Mouse (Mus musculus): ENCODE measurements around the gene Sbk1.

Gene Sbk1

DNA sequence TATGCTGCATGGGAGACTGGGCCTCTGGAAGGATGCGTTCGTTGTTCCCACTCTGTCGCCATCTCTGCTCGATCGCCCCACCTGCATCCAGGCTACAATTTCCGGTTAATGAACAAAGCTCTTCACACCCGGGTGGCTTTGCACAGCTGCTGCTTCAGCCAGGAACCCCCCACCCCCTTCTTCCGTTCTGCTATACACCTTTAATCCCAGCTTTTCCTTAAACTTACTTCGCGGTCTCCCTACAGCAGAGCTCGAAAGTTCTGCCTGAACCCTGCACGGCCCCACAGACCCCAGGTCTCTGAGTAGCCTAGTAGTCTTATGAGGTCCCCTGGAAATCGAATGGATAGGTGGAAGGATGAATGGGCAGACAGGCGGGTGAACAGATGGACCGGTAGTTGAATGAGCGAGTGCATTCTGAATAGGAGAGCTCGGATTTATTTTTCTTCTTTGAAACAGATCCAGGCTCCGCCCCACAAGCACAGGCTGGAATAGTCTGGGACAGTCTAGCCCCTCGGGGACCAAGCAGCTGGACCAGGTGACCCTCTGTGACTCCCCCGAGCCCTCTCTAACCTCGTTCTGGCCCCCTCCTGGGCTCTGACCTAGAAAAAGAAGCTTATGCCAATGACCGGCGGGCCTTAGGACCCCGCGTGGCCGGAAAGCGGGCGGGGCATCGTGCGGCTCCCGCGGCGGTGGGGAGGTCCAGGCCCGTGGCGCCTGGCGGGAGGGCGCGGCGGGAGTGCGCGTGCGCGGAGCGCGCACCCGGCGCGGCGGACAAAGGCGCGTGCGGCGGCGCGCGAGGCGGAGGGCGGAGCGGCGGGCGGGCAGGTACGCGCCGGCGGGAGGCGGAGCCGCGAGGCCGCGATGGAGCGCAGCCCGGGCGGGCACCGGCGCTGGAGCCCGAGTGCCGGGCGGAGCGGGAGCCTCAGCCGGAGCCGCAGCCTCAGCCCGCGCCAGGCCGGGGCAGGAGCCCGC, at the start of gene Sbk1:
Sbk1 (plus strand) TSS at position 908 of the 972 bp plus-strand sequence.
- DNase-seq, result peak; percentile 93

- DNase-seq, result no peak
Observed at GRCm38 (mm10) chr7:126222753-126223152, 49.7 kb upstream of the Sbk1 start.

- no peak for DNase-seq
Observed at GRCm38 (mm10) chr7:126226136-126226535, 46.3 kb upstream of the Sbk1 start.

DNA sequence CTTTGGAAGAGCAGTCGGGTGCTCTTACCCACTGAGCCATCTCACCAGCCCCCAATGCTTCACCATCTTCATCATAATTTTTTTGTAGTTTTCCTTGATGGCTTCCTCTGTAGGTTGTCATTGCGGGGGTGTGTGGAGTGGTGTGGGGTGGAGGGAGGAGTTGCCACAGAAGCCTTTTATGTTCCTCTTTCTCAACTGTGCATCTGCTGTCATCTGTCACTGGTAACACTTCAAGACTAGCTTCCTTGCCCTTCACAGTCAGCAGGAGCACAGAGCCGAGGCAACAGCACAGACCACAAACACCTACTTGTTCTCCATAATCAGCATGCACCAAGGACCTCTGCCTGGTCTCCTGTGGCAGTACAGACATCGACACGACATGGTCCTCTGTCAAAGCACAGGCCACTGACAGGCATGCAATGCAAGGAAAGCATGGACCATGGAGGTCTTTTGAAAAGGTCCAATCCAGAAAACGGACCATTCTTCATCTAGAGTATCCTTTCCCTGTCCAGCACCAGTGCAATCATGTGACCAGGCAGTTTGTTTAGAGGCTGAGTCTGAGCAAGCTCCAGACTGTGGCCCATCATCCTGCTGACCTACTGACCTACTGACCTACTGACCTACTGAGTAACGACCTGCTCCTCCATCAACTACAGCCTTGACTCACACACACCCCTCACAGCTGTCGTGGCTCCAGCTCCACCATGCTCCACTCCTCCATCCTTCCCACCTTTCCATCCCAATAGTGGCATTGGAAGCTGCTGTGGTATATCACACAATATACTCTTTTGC, 41.9 kb upstream of the Sbk1 start:
- peak; percentile 35 for DNase-seq

- no peak for DNase-seq
Observed at GRCm38 (mm10) chr7:126232345-126233071, 39.9 kb upstream of the Sbk1 start.

- no peak for DNase-seq
Observed at GRCm38 (mm10) chr7:126234611-126235010, 37.8 kb upstream of the Sbk1 start.

DNA sequence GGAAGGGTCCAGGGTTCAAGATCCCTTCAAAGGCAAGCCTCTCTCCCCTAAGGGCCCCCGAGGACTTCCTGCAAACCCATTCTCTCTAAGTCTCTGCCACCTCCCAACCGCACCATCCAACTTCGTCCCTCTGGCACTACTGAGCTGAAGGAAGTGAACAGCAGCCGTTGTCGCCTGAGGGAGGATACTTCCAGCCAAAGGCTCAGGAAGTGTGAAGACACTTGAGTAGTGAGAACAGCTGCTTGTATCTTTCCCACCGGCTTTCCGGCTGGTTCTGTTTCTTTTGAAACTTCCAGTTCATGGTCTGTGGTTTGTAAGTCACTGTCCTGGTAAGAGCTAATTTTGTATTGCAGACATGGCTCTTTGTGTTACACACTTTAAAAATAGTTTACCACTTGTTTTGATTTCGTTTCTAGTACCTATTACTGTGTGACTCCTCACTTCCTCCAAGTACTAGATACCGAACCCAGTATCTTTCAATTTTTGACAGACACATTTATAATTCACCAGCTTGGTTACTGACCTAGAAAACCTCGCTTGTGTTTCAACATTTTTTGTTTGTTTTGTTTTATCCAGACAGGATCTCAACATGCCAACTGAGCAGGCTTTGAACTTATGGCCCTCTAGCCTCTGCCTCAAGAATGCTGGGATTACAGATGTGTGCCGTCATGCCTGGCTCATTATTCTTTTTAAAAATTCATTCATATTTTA, 36.2 kb upstream of the Sbk1 start:
- no peak for DNase-seq

DNA sequence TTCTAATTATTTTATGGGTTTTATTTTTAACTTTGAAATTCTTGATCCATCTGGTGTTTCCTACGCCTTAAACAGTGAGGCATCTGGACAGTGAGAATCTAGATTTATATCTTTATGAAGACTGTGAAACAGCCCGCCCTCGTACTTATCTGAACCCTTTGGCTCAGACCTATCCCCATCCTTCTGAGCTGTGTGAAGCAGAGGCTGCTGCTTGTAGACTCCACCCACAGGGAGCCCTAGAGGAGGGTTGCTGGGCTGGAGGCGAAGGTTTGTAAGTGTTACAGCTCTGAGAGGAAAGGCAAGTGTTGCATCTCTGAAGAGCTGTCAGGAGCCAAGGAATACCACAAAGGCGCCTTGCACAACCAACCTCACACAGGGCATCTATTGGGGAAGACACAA, 35.6 kb upstream of the Sbk1 start:
- DNase-seq, result no peak

DNA sequence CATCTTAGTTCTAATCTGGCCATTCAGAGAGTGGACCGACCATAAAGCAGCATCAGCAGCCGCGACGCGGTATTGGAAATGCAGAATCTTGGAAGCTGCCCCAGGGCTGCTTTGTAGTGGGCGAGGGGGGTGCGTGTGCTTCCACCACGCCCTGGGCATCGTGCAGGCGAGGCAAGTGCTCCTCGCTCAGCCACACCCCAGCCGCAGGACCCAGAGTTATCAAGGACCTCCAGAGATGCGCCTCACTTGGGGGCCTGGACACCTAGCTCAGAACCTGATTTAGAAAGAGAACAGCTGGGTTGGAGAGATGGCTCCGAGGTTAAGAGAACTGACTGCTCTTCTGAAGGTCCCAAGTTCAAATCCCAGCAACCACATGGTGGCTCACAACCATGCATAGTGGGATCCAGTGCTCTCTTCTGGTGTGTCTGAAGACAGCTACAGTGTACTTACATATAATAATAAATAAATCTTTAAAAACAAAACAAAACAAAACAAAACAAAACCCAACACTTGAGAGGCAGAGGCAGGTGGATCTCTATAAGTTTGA, 31.5 kb upstream of the Sbk1 start:
- DNase-seq, result no peak

GRCm38 (mm10) chr7:126244168-126244750, 28.2 kb upstream of the Sbk1 start:
- no peak for DNase-seq

DNA sequence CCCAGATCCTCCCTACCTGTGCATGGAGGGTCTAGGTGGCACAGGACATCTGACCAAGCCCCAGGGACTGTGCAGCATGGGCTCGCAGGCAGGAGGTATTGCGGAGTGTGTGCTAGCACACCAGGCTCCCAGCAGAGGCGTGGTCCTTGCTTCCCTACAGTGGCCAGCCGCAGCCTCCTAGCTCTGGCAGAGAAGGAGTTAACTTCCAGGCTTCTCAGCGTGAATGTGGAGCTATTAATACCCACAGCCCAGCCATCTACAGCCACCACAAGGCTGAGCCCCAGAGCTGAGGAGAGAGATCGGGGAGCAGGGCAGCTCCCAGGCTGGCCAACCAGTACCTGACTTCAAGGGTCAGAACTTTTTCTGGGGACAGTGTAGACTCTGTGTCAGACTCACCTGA, 24.3 kb upstream of the Sbk1 start:
- no peak for DNase-seq

DNA sequence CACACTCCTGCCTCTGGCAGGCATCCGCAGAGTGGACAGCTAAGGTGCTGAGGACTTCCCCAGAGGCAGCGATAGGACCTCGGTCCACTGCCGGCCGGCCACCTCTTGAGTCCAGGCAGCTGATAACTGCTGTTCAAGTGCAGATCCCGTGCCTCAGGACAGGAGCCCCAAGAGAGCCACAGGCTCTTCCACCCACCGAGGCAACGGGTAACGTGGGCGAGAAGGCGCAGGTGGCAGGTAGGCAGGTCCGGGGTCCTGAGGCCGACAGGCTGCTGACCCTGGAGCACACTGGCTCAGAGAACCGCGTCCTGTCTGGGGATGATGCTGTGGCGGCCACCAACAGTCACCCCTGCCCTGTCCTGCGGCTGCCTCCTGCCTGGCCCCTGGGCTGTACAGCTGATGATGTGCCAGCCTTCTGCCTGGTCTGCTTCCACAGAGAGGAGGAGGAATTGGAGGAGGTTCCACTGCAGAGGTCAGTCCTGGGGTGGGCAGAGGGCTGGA, 23.7 kb upstream of the Sbk1 start:
- DNase-seq, result no peak

DNA sequence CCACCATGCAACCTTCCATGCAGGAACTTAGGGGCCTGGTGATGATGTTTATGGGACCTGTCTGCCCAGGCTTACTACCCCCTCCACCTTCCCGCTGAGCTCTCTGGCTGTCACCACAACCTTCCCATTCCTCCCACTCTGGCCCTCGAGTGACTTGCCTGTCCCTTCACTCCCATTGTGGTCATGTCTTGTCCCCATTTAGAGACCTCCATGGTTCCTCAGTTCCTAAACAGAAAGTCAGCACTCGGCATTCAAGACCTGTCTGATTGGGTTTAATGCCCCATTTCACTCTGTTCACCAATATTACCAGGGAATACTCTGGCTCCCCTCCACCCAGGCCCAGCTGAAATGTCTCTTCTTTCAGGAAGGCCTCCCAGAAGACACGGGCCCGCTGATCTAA, 23.3 kb upstream of the Sbk1 start:
- no peak for DNase-seq

DNA sequence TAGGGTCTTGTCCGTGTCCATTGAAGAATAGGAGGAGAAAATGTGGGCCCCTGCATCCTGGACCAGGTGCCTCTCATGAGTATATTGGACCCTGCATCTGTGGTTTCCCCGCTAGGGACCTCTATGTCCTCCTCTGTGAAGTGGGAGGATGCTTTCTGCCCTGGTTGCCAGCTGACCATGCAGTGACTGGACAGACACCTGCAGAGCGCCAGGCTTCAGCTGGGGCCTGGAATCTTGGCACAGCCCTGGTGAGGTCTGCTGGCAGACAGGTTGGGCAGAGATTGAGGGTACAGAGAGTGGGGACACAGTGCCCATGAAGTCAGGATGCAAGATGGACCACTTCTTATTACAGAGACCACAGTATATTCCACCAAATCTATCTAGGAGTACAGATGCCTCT, 22.4 kb upstream of the Sbk1 start:
- DNase-seq, result no peak

- DNase-seq, result no peak
Observed at GRCm38 (mm10) chr7:126250481-126250880, 21.9 kb upstream of the Sbk1 start.

DNA sequence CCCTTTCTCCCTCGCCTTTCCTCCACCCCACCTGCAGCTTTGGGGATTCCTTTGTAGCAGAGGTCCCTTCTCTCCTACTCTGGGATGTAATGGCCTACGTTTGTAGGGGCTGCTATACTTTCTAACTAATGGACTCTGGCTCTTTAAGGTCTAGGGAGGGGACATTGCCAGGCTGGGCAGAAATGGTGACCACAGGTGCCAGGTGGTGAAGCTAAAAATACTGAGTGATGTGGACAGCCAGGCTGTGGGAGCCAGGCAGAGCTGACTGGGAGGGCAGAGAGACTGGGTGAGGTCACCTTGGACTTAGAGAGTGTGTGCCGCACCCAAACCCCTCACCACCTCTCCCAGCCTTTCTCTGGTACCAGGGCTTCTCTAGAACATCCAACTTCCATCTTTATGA, 20.7 kb upstream of the Sbk1 start:
- DNase-seq, result no peak

GRCm38 (mm10) chr7:126252230-126252629, 20.2 kb upstream of the Sbk1 start:
- no peak for DNase-seq

DNA sequence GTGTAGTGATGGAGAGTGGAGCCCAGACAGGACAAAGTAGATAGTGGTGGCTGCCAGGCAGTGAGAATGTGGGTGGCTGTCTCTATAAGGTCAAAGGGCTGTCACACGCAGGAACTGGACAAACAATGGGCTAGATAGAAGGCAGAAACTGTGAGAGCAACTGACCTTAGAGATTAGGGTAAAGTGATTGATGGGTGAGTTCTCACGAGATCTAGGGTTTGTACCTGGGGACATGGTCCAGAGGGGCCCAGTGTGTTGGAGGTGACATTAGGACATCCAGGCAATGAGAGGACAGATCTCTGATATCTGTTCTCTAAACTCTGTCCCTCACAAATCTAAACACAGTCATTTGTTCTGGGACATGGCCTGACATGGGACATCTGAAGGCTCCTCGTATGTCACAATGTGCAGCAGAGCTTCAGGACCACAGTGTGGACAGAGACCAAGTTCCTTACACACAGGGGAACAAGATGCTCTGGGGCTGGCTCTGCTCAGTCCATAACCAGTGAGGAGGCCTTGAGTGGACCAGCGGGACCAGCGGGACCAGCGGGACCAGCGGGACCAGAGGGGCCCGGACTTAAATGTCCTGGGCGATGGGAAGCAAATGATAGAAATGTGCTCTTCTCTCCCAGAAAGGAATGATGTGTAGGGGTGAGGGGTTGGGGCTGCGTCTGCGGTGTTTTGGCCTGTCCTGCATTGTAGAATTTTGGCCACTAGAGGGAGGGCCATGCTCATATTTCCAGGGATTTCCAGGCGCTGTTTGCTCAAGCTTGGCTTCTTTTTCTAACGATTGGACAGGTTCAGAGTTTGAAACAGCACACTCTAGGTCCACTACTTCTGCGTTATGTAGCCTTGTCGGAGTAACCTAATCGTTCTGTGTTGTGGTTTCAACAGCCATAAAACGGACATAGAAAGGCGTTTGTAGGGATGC, 11.9 kb upstream of the Sbk1 start:
- DNase-seq, result peak; percentile 84

DNA sequence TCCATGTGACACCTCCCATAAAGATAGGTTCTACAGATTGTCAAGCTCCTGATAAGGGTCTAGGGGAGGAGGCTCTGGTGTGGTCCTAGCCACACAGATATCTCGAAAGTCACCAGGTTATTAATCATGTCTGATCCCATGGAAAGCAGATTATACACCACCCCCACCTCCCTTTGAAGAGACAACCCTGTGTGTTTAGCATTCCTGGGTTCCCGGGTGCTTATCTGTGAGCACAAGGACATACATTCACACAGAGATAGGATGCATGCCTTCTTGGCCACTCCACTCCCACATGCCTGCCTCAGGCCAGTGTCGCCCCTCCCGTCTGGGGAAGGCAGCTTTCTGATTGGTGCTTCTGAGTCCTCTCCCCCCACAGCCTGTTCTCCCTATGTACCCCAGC, 10.6 kb upstream of the Sbk1 start:
- DNase-seq, result no peak

GRCm38 (mm10) chr7:126263964-126264363, 8.5 kb upstream of the Sbk1 start:
- DNase-seq, result no peak

Measured in lung, postnatal 36 days (tissue).